Mouse (Mus musculus) midbrain, embryonic 11.5 days (tissue): Measurements from ENCODE around the gene Tacc2. TPM values are rescaled to one million over a fixed set of nuclear protein-coding genes. Genes with fewer than 3 reads are reported as not detected.
A peak's percentile ranks its signal among the peaks of the same experiment; 100 is the strongest.

Experiments
- ATAC-seq: fragments of 200-750 bp; cut with Nextera tagmentation; 2 replicates; pipeline ENCODE4 v1.8.0; 2017; ENCODE audit warnings: moderate TSS enrichment, moderate library complexity; ENCODE audit not compliant: low FRiP score
- DNase-seq: peaks from one replicate; pipeline ENCODE4 v3.0.0; 2015; ENCODE audit warnings: low spot score; ENCODE audit errors: missing footprints
- H3K27ac ChIP-seq: fragments of 300-500 bp; sonication (generic); 2 replicates; pipeline ENCODE4 v1.5.1; 2014; ENCODE audit warnings: low read depth, low read length
- H3K27me3 ChIP-seq: fragments of 300-500 bp; sonication (generic); 2 replicates; pipeline ENCODE4 v1.6.1; 2014; ENCODE audit warnings: mild to moderate bottlenecking, low read length, moderate library complexity, mixed read lengths; ENCODE audit not compliant: control insufficient read depth, insufficient read depth
- H3K36me3 ChIP-seq: fragments of 300-500 bp; sonication (generic); 2 replicates; pipeline ENCODE4 v1.6.1; 2014; ENCODE audit warnings: mild to moderate bottlenecking, low read length, moderate library complexity, mixed read lengths; ENCODE audit not compliant: control insufficient read depth, insufficient read depth
- H3K4me1 ChIP-seq: fragments of 300-500 bp; sonication (generic); 2 replicates; pipeline ENCODE4 v1.6.1; 2014; ENCODE audit warnings: low read length; ENCODE audit not compliant: control insufficient read depth, insufficient read depth
- H3K4me2 ChIP-seq: fragments of 300-500 bp; sonication (generic); 2 replicates; pipeline ENCODE4 v1.6.1; 2014; ENCODE audit warnings: mild to moderate bottlenecking, moderate library complexity
- H3K4me3 ChIP-seq: fragments of 300-500 bp; sonication (generic); 2 replicates; pipeline ENCODE4 v1.5.1; 2014; ENCODE audit warnings: low read depth, low read length
- H3K9ac ChIP-seq: fragments of 300-500 bp; sonication (generic); 2 replicates; pipeline ENCODE4 v1.6.1; 2014; ENCODE audit warnings: low read length
- H3K9me3 ChIP-seq: fragments of 300-500 bp; sonication (generic); 2 replicates; pipeline ENCODE4 v1.6.1; 2016; ENCODE audit warnings: low read length; ENCODE audit not compliant: control insufficient read depth
- WGBS: fragments of 180-500 bp; shearing (Covaris S2); extraction: QIAGEN DNeasy Blood & Tissue Kit; methylation state at CpG from one replicate; pipeline ENCODE4 v1.1.7; 2014; 5-methylcytosine and 5-hydroxymethylcytosine counted together
- polyA plus RNA-seq: library from polyadenylated mRNA; unstranded; fragments of >200 nt; fragmentation: Nextera tagmentation; extraction: Ambion mirVana; gene quantifications from 2 replicates; pipeline ENCODE4 v1.2.1, GENCODE M21; 2014

The Tacc2 gene
- polyA plus RNA-seq, 1 experiment from 2014 or later: 47.3 TPM

GRCm38 (mm10) chr7:130705230-130705629 is 128.0 kb downstream of the Tacc2 start:
- H3K4me3 ChIP-seq: no peak overlapping the region
- H3K27ac ChIP-seq: no peak overlapping the region
- 89% methylated on average over 2 of the region's 2 CpGs for WGBS
- no peaks in the 10 kb centered on the region for H3K27me3 ChIP-seq
- peaks cover 15% of the 10 kb centered on the region for H3K4me1 ChIP-seq
- no peaks in the 10 kb centered on the region for H3K36me3 ChIP-seq
- H3K4me2 ChIP-seq: no peak overlapping the region
- ATAC-seq (no peak), DNase-seq (no peak)
- no peaks in the 10 kb centered on the region for H3K9me3 ChIP-seq
- no peak overlapping the region for H3K9ac ChIP-seq

- no peaks in the 10 kb centered on the region for H3K36me3 ChIP-seq
- ATAC-seq (no peak), DNase-seq (no peak)
- 73% methylated on average over 9 of the region's 9 CpGs for WGBS
- H3K27ac ChIP-seq: no peak overlapping the region; the same call in 1 of the 2 replicates
- no peaks in the 10 kb centered on the region for H3K9me3 ChIP-seq
- no peak overlapping the region for H3K4me2 ChIP-seq
- no peak overlapping the region for H3K9ac ChIP-seq
- no peak overlapping the region for H3K4me3 ChIP-seq
- peaks cover 18% of the 10 kb centered on the region for H3K4me1 ChIP-seq
- H3K27me3 ChIP-seq: no peaks in the 10 kb centered on the region
Observed at GRCm38 (mm10) chr7:130708940-130709339, 131.7 kb downstream of the Tacc2 start.

GRCm38 (mm10) chr7:130709372-130710274 is 132.4 kb downstream of the Tacc2 start:
- WGBS: 69% methylated on average over 9 of the region's 9 CpGs
- Histone ChIP-seq H3K27me3 (no peaks in the 10 kb centered on the region), H3K4me1 (peaks cover 18% of the 10 kb centered on the region), H3K9ac (no peak overlapping the region), H3K9me3 (no peaks in the 10 kb centered on the region), H3K36me3 (no peaks in the 10 kb centered on the region), H3K4me2 (no peak overlapping the region), H3K27ac (no peak overlapping the region; the same call in 1 of the 2 replicates), H3K4me3 (no peak overlapping the region)
- ATAC-seq (no peak), DNase-seq (no peak)

GRCm38 (mm10) chr7:130711851-130712250 is 134.6 kb downstream of the Tacc2 start:
- Histone ChIP-seq H3K36me3 (peaks cover 3% of the 10 kb centered on the region; the same call in 1 of the 2 replicates), H3K9me3 (no peaks in the 10 kb centered on the region), H3K27me3 (no peaks in the 10 kb centered on the region), H3K4me3 (no peak overlapping the region), H3K9ac (no peak overlapping the region), H3K4me2 (no peak overlapping the region), H3K4me1 (peaks cover 18% of the 10 kb centered on the region), H3K27ac (no peak overlapping the region)
- WGBS: 88% methylated on average over 7 of the region's 7 CpGs
- ATAC-seq (no peak), DNase-seq (no peak)

- no peak overlapping the region for H3K4me2 ChIP-seq
- H3K27ac ChIP-seq: no peak overlapping the region
- WGBS: 77% methylated on average over 6 of the region's 6 CpGs
- H3K36me3 ChIP-seq: peaks cover 3% of the 10 kb centered on the region; the same call in 1 of the 2 replicates
- no peak overlapping the region for H3K4me3 ChIP-seq
- ATAC-seq (no peak), DNase-seq (no peak)
- H3K9ac ChIP-seq: no peak overlapping the region
- peaks cover 13% of the 10 kb centered on the region for H3K4me1 ChIP-seq
- no peaks in the 10 kb centered on the region for H3K9me3 ChIP-seq
- no peaks in the 10 kb centered on the region for H3K27me3 ChIP-seq
Observed at GRCm38 (mm10) chr7:130713319-130713718, 136.1 kb downstream of the Tacc2 start.

- H3K27ac ChIP-seq: no peak overlapping the region
- no peak overlapping the region for H3K9ac ChIP-seq
- no peak for ATAC-seq
- no peak for DNase-seq
- no peaks in the 10 kb centered on the region for H3K9me3 ChIP-seq
- no peak overlapping the region for H3K4me2 ChIP-seq
- H3K4me3 ChIP-seq: no peak overlapping the region
- no peaks in the 10 kb centered on the region for H3K27me3 ChIP-seq
- 98% methylated on average over 3 of the region's 3 CpGs for WGBS
- H3K36me3 ChIP-seq: peaks cover 3% of the 10 kb centered on the region; the same call in 1 of the 2 replicates
- H3K4me1 ChIP-seq: peaks cover 23% of the 10 kb centered on the region
Observed at GRCm38 (mm10) chr7:130715467-130715866, 138.2 kb downstream of the Tacc2 start.

GRCm38 (mm10) chr7:130716341-130716740 is 139.1 kb downstream of the Tacc2 start:
- no peak overlapping the region for H3K4me3 ChIP-seq
- H3K4me1 ChIP-seq: peaks cover 26% of the 10 kb centered on the region
- no peak for DNase-seq
- no peaks in the 10 kb centered on the region for H3K9me3 ChIP-seq
- no peak for ATAC-seq
- H3K4me2 ChIP-seq: no peak overlapping the region
- WGBS: 92% methylated on average over 4 of the region's 4 CpGs
- H3K27ac ChIP-seq: no peak overlapping the region
- H3K27me3 ChIP-seq: no peaks in the 10 kb centered on the region
- H3K36me3 ChIP-seq: peaks cover 3% of the 10 kb centered on the region; the same call in 1 of the 2 replicates
- no peak overlapping the region for H3K9ac ChIP-seq

DNA sequence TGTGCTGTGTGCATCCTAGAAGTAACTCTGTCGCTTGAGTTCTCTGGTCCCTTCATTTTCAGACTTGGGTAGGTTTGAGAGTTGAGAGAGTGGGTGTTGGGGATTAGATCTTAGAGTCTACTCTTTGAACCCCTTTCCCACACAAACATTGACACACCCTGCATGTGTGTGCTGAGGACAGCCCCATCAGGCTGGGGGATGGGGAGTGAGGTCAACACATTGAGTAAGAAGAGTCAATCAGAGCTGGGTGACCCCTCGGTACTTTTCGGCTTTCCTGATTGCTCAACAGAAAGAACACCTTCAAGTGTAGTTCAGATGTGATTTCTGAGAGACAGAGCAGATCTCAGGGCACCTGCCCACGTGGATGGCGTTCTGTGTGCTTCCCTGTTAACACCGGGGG is 139.8 kb downstream of the Tacc2 start:
- WGBS: 94% methylated on average over 6 of the region's 6 CpGs
- Histone ChIP-seq H3K9me3 (no peaks in the 10 kb centered on the region), H3K36me3 (peaks cover 3% of the 10 kb centered on the region; the same call in 1 of the 2 replicates), H3K4me3 (no peak overlapping the region), H3K9ac (no peak overlapping the region), H3K4me1 (peaks cover 26% of the 10 kb centered on the region), H3K27ac (no peak overlapping the region), H3K27me3 (no peaks in the 10 kb centered on the region), H3K4me2 (no peak overlapping the region)
- ATAC-seq: no peak
- no peak for DNase-seq

GRCm38 (mm10) chr7:130719931-130720598 is 142.8 kb downstream of the Tacc2 start:
- DNase-seq (peak; percentile 90), ATAC-seq (peak; percentile 35; the same call in 1 of the 2 replicates)
- Histone ChIP-seq H3K27me3 (no peaks in the 10 kb centered on the region), H3K27ac (peak overlapping the region; percentile 45), H3K4me1 (peaks cover 22% of the 10 kb centered on the region), H3K36me3 (peaks cover 5% of the 10 kb centered on the region), H3K4me2 (peak overlapping the region; percentile 14), H3K9ac (peak overlapping the region; percentile 7), H3K9me3 (no peaks in the 10 kb centered on the region), H3K4me3 (no peak overlapping the region)
- 6% methylated on average over 16 of the region's 16 CpGs for WGBS
